Mouse (Mus musculus): ENCODE measurements around the gene Dtd2. TPM values are rescaled to one million over a fixed set of nuclear protein-coding genes. Genes with fewer than 3 reads are reported as not detected.

The Dtd2 gene
- 22.7 and 23.9 TPM in 2 replicates for polyA plus RNA-seq (2014; fragmentation: Nextera tagmentation; extraction: Ambion mirVana)

DNA sequence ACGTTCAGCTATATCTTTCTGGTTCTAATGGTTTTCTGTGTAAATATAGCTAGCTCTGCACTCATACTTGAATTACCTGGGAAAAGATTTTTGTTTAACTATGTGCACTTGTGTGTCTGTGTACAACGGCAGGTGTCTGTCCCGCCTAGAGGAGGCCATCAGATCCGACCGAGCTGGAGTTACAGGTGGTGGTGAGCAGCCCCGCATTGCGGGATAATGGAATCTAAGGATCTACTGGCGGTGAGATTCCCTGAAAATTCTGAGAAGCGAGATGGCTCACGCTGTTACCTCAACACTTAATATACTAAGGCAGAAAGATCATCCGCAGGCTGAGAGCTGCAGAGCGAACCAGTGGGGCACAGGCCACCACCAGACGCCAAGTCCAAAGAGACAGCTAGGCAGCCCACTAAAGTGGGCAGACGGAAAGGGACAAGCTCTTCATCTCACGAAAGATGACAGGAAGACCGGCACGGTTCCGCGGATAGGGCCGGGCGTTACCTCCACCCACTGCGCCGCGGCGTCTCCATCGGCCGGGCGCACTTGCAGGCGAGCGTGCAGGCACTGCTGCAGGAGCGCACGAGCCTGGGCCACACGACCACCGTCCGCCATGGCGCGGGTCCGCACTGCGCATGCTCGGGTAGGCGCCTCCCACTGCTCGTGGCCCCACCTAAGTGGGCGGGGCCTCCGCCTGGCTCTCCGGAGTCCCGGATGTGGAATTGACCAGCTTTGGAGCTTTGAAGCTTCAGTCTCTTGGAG, at the start of gene Dtd2:
Gene Dtd2, minus strand, starts transcription at position 625 of the 756 bp plus-strand sequence.
- ATAC-seq (ENCODE audit: insufficient number of reproducible peaks, low FRiP score, low TSS enrichment, low read depth) (peak; percentile 93), DNase-seq (ENCODE audit: low spot score) (peak; percentile 96)
- Histone ChIP-seq H3K36me3 (ENCODE audit: control insufficient read depth, insufficient read depth, low read length) (no peaks in the 10 kb centered on the region), H3K27ac (replicated peaks; ENCODE audit: low read depth, low read length) (no peak within 1 kb of the TSS), H3K4me1 (ENCODE audit: control insufficient read depth, insufficient read depth, low read length) (no peaks in the 10 kb centered on the region), H3K27me3 (ENCODE audit: control insufficient read depth, insufficient read depth, low read length) (no peaks in the 10 kb centered on the region), H3K4me2 (ENCODE audit: low read depth, severe bottlenecking) (peak within 1 kb of the TSS; percentile 68), H3K9ac (ENCODE audit: low read length) (peak within 1 kb of the TSS; percentile 70), H3K4me3 (ENCODE audit: low read depth, low read length) (peak within 1 kb of the TSS; percentile 71), H3K9me3 (ENCODE audit: control insufficient read depth, low read length) (no peaks in the 10 kb centered on the region)
- WGBS, result 2% methylated on average over 46 of the region's 46 CpGs

DNA sequence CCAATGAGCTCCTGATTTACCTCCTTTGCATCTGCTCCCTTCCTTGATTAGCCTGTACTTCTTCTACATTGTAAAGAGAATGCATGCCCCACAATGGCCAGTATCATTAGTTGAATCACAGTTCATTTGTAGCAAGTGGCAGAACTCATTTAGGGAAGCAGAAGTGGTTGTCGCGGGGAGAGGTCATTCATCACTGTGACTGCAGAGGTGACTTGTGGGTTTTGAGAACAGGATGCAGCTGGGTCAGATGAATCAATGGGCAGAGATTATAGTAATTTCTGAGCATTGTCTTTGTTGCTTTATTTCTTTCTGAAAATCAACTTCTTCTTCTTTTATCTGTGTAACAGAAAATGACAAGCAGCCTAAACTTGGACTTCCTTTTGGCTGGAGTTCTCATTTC, 43.0 kb upstream of the Dtd2 start:
- Histone ChIP-seq H3K36me3 (ENCODE audit: control insufficient read depth, insufficient read depth, low read length) (no peaks in the 10 kb centered on the region), H3K4me3 (ENCODE audit: low read depth, low read length) (no peak overlapping the region), H3K27me3 (ENCODE audit: control insufficient read depth, insufficient read depth, low read length) (no peaks in the 10 kb centered on the region), H3K27ac (replicated peaks; ENCODE audit: low read depth, low read length) (no peak overlapping the region), H3K9me3 (ENCODE audit: control insufficient read depth, low read length) (no peaks in the 10 kb centered on the region), H3K4me2 (ENCODE audit: low read depth, severe bottlenecking) (no peak overlapping the region), H3K9ac (ENCODE audit: low read length) (no peak overlapping the region), H3K4me1 (ENCODE audit: control insufficient read depth, insufficient read depth, low read length) (no peaks in the 10 kb centered on the region)
- 54% methylated on average over 2 of the region's 2 CpGs for WGBS
- DNase-seq (ENCODE audit: low spot score) (no peak), ATAC-seq (ENCODE audit: insufficient number of reproducible peaks, low FRiP score, low TSS enrichment, low read depth) (no peak)

DNA sequence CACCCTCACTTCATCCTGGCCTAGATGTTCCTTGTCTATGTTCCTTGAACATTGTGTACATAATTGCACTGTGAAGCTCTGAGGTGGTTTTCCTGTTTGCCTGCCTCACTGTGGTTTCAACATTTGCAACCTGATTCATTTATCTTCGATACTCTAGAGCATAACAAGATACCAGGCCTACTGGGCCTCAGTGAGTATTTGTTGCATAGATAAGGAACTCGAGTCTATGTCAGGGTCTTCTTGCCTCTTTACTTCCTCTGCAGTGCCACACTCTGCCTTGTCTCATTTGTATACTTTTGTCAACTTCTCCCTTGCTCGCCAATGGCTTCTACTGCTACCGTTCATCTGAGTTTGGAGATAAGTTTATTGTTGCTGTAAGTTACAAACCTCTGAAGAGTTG, 40.1 kb upstream of the Dtd2 start:
- H3K27ac ChIP-seq (replicated peaks; ENCODE audit: low read depth, low read length), result no peak overlapping the region
- WGBS, result 85% methylated on average over 4 of the region's 4 CpGs
- no peak overlapping the region for H3K9ac ChIP-seq (ENCODE audit: low read length)
- H3K9me3 ChIP-seq (ENCODE audit: control insufficient read depth, low read length), result no peaks in the 10 kb centered on the region
- no peaks in the 10 kb centered on the region for H3K4me1 ChIP-seq (ENCODE audit: control insufficient read depth, insufficient read depth, low read length)
- no peak overlapping the region for H3K4me2 ChIP-seq (ENCODE audit: low read depth, severe bottlenecking)
- no peaks in the 10 kb centered on the region for H3K27me3 ChIP-seq (ENCODE audit: control insufficient read depth, insufficient read depth, low read length)
- H3K36me3 ChIP-seq (ENCODE audit: control insufficient read depth, insufficient read depth, low read length), result no peaks in the 10 kb centered on the region
- no peak for DNase-seq (ENCODE audit: low spot score)
- ATAC-seq (ENCODE audit: insufficient number of reproducible peaks, low FRiP score, low TSS enrichment, low read depth), result no peak
- no peak overlapping the region for H3K4me3 ChIP-seq (ENCODE audit: low read depth, low read length)

DNA sequence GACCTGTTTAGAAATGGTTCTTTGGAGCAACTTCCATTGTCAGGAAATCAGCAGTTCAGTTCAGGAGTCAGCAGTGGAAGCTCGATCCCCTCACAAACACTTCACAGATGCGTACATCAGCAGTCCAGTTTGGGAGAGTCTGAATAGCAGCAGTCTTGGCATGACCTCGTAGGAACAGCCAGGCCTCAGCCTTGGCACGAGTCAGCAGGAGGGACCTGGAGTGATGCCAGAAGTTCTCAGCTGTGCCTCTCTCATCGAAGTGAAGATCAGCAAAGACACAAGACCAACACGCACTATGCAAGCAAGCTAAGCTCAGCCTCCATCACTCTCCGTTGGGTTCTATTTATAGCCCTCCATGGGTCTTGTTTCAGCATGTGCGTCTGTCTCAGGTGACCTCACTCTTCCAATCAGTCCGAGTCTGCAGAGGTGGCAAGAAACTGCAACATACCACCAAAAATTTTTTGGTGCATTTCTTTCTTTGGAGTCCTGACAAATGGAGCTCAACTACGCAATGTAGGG, 36.6 kb upstream of the Dtd2 start:
- H3K27ac ChIP-seq (replicated peaks; ENCODE audit: low read depth, low read length), result no peak overlapping the region
- no peaks in the 10 kb centered on the region for H3K36me3 ChIP-seq (ENCODE audit: control insufficient read depth, insufficient read depth, low read length)
- H3K4me2 ChIP-seq (ENCODE audit: low read depth, severe bottlenecking), result no peak overlapping the region
- H3K4me3 ChIP-seq (ENCODE audit: low read depth, low read length), result no peak overlapping the region
- H3K27me3 ChIP-seq (ENCODE audit: control insufficient read depth, insufficient read depth, low read length), result no peaks in the 10 kb centered on the region
- DNase-seq (ENCODE audit: low spot score) (no peak), ATAC-seq (ENCODE audit: insufficient number of reproducible peaks, low FRiP score, low TSS enrichment, low read depth) (no peak)
- H3K4me1 ChIP-seq (ENCODE audit: control insufficient read depth, insufficient read depth, low read length), result no peaks in the 10 kb centered on the region
- H3K9me3 ChIP-seq (ENCODE audit: control insufficient read depth, low read length), result no peaks in the 10 kb centered on the region
- WGBS, result 89% methylated on average over 10 of the region's 10 CpGs
- H3K9ac ChIP-seq (ENCODE audit: low read length), result no peak overlapping the region

DNA sequence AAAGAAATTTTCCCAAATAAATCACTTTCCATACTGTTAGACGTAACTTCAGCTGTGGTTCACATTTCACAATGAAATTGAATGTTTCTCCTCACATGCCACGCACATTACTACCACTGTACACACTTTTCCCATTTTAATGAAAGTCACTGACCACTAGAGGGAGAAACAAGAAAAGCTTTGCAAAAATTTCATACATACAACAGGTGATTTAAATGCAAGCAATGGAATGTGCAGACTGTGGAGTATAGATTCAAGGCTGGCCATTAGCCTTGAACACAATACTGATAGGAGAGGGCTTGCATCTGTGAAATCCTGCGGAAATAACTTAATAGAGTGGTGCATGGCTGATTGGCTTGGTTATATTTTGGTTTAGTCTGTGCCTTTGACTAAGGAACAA, 32.1 kb upstream of the Dtd2 start:
- H3K9me3 ChIP-seq (ENCODE audit: control insufficient read depth, low read length), result no peaks in the 10 kb centered on the region
- ATAC-seq (ENCODE audit: insufficient number of reproducible peaks, low FRiP score, low TSS enrichment, low read depth) (no peak), DNase-seq (ENCODE audit: low spot score) (no peak)
- H3K4me1 ChIP-seq (ENCODE audit: control insufficient read depth, insufficient read depth, low read length), result no peaks in the 10 kb centered on the region
- no peak overlapping the region for H3K27ac ChIP-seq (replicated peaks; ENCODE audit: low read depth, low read length)
- H3K4me2 ChIP-seq (ENCODE audit: low read depth, severe bottlenecking), result no peak overlapping the region
- no peak overlapping the region for H3K4me3 ChIP-seq (ENCODE audit: low read depth, low read length)
- H3K36me3 ChIP-seq (ENCODE audit: control insufficient read depth, insufficient read depth, low read length), result no peaks in the 10 kb centered on the region
- 69% methylated on average over 3 of the region's 3 CpGs for WGBS
- H3K9ac ChIP-seq (ENCODE audit: low read length), result no peak overlapping the region
- no peaks in the 10 kb centered on the region for H3K27me3 ChIP-seq (ENCODE audit: control insufficient read depth, insufficient read depth, low read length)

GRCm38 (mm10) chr12:52034956-52035355, 28.7 kb upstream of the Dtd2 start:
- Histone ChIP-seq H3K27me3 (ENCODE audit: control insufficient read depth, insufficient read depth, low read length) (no peaks in the 10 kb centered on the region), H3K4me3 (ENCODE audit: low read depth, low read length) (no peak overlapping the region), H3K9ac (ENCODE audit: low read length) (no peak overlapping the region), H3K9me3 (ENCODE audit: control insufficient read depth, low read length) (no peaks in the 10 kb centered on the region), H3K27ac (replicated peaks; ENCODE audit: low read depth, low read length) (no peak overlapping the region), H3K4me1 (ENCODE audit: control insufficient read depth, insufficient read depth, low read length) (no peaks in the 10 kb centered on the region), H3K36me3 (ENCODE audit: control insufficient read depth, insufficient read depth, low read length) (no peaks in the 10 kb centered on the region), H3K4me2 (ENCODE audit: low read depth, severe bottlenecking) (no peak overlapping the region)
- ATAC-seq (ENCODE audit: insufficient number of reproducible peaks, low FRiP score, low TSS enrichment, low read depth), result no peak
- DNase-seq (ENCODE audit: low spot score), result no peak
- WGBS, result 92% methylated on average over 3 of the region's 3 CpGs

DNA sequence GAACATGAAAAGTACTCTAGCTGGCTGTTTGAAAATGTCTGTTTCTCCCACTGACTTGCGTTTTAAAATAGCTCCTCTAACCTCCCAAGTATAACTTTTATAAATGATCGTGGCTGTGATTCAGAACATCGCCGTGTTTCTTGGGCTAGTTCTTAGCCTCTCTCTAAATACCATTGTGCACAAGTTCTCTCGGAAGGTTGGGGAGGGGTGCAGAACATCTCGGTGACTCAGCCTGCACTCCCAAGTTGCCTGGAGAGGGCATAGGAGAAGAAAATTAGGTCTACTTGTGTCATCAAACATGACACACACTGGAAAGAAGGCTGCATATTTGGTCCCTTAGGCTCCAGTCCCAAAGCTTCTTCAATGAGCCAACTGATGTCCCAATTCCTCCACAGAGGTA, 26.0 kb upstream of the Dtd2 start:
- no peak overlapping the region for H3K27ac ChIP-seq (replicated peaks; ENCODE audit: low read depth, low read length)
- no peaks in the 10 kb centered on the region for H3K4me1 ChIP-seq (ENCODE audit: control insufficient read depth, insufficient read depth, low read length)
- WGBS, result 93% methylated on average over 6 of the region's 6 CpGs
- ATAC-seq (ENCODE audit: insufficient number of reproducible peaks, low FRiP score, low TSS enrichment, low read depth) (no peak), DNase-seq (ENCODE audit: low spot score) (no peak)
- H3K4me2 ChIP-seq (ENCODE audit: low read depth, severe bottlenecking), result no peak overlapping the region
- no peaks in the 10 kb centered on the region for H3K36me3 ChIP-seq (ENCODE audit: control insufficient read depth, insufficient read depth, low read length)
- H3K4me3 ChIP-seq (ENCODE audit: low read depth, low read length), result no peak overlapping the region
- no peaks in the 10 kb centered on the region for H3K27me3 ChIP-seq (ENCODE audit: control insufficient read depth, insufficient read depth, low read length)
- no peak overlapping the region for H3K9ac ChIP-seq (ENCODE audit: low read length)
- H3K9me3 ChIP-seq (ENCODE audit: control insufficient read depth, low read length), result no peaks in the 10 kb centered on the region

- Histone ChIP-seq H3K27ac (replicated peaks; ENCODE audit: low read depth, low read length) (no peak within 1 kb of the TSS), H3K4me3 (ENCODE audit: low read depth, low read length) (no peak within 1 kb of the TSS), H3K4me1 (ENCODE audit: control insufficient read depth, insufficient read depth, low read length) (no peaks in the 10 kb centered on the region), H3K9me3 (ENCODE audit: control insufficient read depth, low read length) (no peaks in the 10 kb centered on the region), H3K27me3 (ENCODE audit: control insufficient read depth, insufficient read depth, low read length) (no peaks in the 10 kb centered on the region), H3K4me2 (ENCODE audit: low read depth, severe bottlenecking) (no peak within 1 kb of the TSS), H3K36me3 (ENCODE audit: control insufficient read depth, insufficient read depth, low read length) (no peaks in the 10 kb centered on the region), H3K9ac (ENCODE audit: low read length) (no peak within 1 kb of the TSS)
- WGBS, result 86% methylated on average over 3 of the region's 3 CpGs
- ATAC-seq (ENCODE audit: insufficient number of reproducible peaks, low FRiP score, low TSS enrichment, low read depth), result no peak
- DNase-seq (ENCODE audit: low spot score), result no peak
These were observed 21.7 kb upstream of the Dtd2 start, which contains the start of gene Gpr33 for GRCm38 (mm10) chr12:52027963-52028362. Gpr33 (minus strand) TSS chr12:52028063.

All from limb, embryonic 11.5 days (tissue).